Mouse (Mus musculus) ES-E14 (cell line): ENCODE measurements at regions not wholly inside any gene's neighbourhood (a gene's known extent, or its start where the extent isn't known, plus 50 kb on each side); places are given as distances from the start of the nearest gene placed in this dataset.

Experiments used
- DNase-seq: peaks from one replicate; pipeline ENCODE4 v3.0.0-alpha.2; 2013; ENCODE audit warnings: low read depth, low spot score
- H3K27ac ChIP-seq: 2 replicates; pipeline ENCODE4 v1.5.1; 2012; ENCODE audit warnings: low read depth, mild to moderate bottlenecking, low read length, moderate library complexity, mixed read lengths; ENCODE audit not compliant: poor library complexity, insufficient read depth, severe bottlenecking
- H3K36me3 ChIP-seq: 2 replicates; pipeline ENCODE4 v1.6.1; 2012; ENCODE audit warnings: mild to moderate bottlenecking, low read length, moderate library complexity, mixed read lengths; ENCODE audit not compliant: control insufficient read depth, poor library complexity, insufficient read depth, severe bottlenecking
- H3K4me1 ChIP-seq, 2 experiments: fragments of 150-350 bp in 1 of 2; sonication (generic) in 1 of 2; 2 replicates each; pipeline ENCODE4 v1.6.1; 2012; ENCODE audit warnings: low read length in 2 of 2, mild to moderate bottlenecking in 1 of 2, mixed read lengths in 1 of 2; ENCODE audit not compliant: control insufficient read depth in 2 of 2, insufficient read depth in 2 of 2, poor library complexity in 1 of 2
- H3K4me3 ChIP-seq, 2 experiments: fragments of 150-350 bp in 1 of 2; sonication (generic) in 1 of 2; 2 replicates each; pipeline ENCODE4 v1.5.1; 2012; ENCODE audit warnings: low read length in 2 of 2, low read depth in 1 of 2, mild to moderate bottlenecking in 1 of 2, mixed read lengths in 1 of 2; ENCODE audit not compliant: insufficient read depth in 1 of 2, poor library complexity in 1 of 2, severe bottlenecking in 1 of 2
- H3K9ac ChIP-seq: 2 replicates; pipeline ENCODE4 v1.6.1; 2012; ENCODE audit warnings: low read depth, mild to moderate bottlenecking, low read length, mixed read lengths; ENCODE audit not compliant: poor library complexity, insufficient read depth, severe bottlenecking
- H3K9me3 ChIP-seq: fragments of 150-350 bp; sonication (generic); 2 replicates; pipeline ENCODE4 v1.6.1; 2012; ENCODE audit warnings: low read depth, mild to moderate bottlenecking, low read length; ENCODE audit not compliant: control insufficient read depth, insufficient read depth
- CHD2 ChIP-seq: IDR thresholded peaks from 2 replicates; pipeline ENCODE4 v1.6.1; 2014; ENCODE audit warnings: mild to moderate bottlenecking, low read depth, low read length, inconsistent platforms
- HCFC1 ChIP-seq: IDR thresholded peaks from 2 replicates; pipeline ENCODE4 v1.6.1; 2012; ENCODE audit warnings: low read length, inconsistent platforms, borderline replicate concordance; ENCODE audit not compliant: insufficient read depth
- MAFK ChIP-seq: IDR thresholded peaks from 2 replicates; pipeline ENCODE4 v1.6.1; 2014; ENCODE audit warnings: mild to moderate bottlenecking, low read depth, low read length, inconsistent platforms; ENCODE audit not compliant: insufficient read depth
- ZC3H11A ChIP-seq: IDR thresholded peaks from 2 replicates; pipeline ENCODE4 v1.6.1; 2012; ENCODE audit warnings: low read depth, mild to moderate bottlenecking, inconsistent platforms, low read length, borderline replicate concordance
- ZNF384 ChIP-seq: IDR thresholded peaks from 2 replicates; pipeline ENCODE4 v1.6.1; 2012; ENCODE audit warnings: low read depth, low read length, inconsistent platforms
- in situ Hi-C, 2 experiments: fragments of 600-800 bp; cut with MboI; formaldehyde crosslinking; loops; one replicate each; pipeline ENCODE4 v1.15.1; 2025; ENCODE audit warnings: low sequenced_read_pairs in 2 of 2, inconsistent platforms in 1 of 2; ENCODE audit not compliant: unreplicated experiment in 2 of 2

DNA sequence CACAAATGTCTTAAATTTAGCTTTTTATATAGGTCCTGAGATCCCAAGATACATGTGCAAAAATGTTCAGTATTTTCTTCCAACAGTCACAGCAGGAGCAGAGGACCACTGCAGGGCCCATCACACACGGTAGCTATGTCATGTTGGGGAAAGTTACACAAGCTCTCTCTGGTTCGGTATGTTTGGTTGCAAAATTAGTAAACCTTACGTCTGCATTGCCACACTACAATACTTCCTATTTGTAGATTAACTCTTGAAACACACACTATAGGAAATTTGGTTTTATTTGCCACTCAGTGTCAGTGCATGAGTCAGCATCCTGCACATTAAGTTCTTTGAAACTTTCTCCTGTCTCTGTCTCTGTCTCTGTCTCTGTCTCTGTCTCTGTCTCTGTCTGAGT is 82.0 kb downstream of the Cth start:
- H3K4me1 ChIP-seq: no peaks in the 10 kb centered on the region
- no peak for DNase-seq
- H3K27ac ChIP-seq: no peak overlapping the region
- TF ChIP-seq ZC3H11A (no peak), CHD2 (no peak), MAFK (no peak), ZNF384 (no peak), HCFC1 (no peak)
- no peak overlapping the region for H3K4me3 ChIP-seq
- in situ Hi-C loops: no loop called here
- H3K9ac ChIP-seq: no peak overlapping the region
- no peaks in the 10 kb centered on the region for H3K36me3 ChIP-seq
- H3K9me3 ChIP-seq: no peaks in the 10 kb centered on the region

- in situ Hi-C loops: no loop called here
- H3K4me3 ChIP-seq: no peak overlapping the region
- DNase-seq: no peak
- H3K27ac ChIP-seq: no peak overlapping the region
- no peaks in the 10 kb centered on the region for H3K4me1 ChIP-seq
- no peaks in the 10 kb centered on the region for H3K36me3 ChIP-seq
- TF ChIP-seq HCFC1 (no peak), ZNF384 (no peak), CHD2 (no peak), MAFK (no peak), ZC3H11A (no peak)
- no peaks in the 10 kb centered on the region for H3K9me3 ChIP-seq
- H3K9ac ChIP-seq: no peak overlapping the region
Measured at GRCm38 (mm10) chr3:157841164-157841719, 83.6 kb downstream of the Cth start.

- no peak for TF ChIP-seq ZC3H11A
- no peak for TF ChIP-seq HCFC1
- Histone ChIP-seq H3K4me1 (no peaks in the 10 kb centered on the region), H3K36me3 (no peaks in the 10 kb centered on the region), H3K27ac (no peak overlapping the region), H3K9me3 (no peaks in the 10 kb centered on the region), H3K4me3 (no peak overlapping the region), H3K9ac (no peak overlapping the region)
- in situ Hi-C loops: no loop called here
- no peak for DNase-seq
Measured at GRCm38 (mm10) chr3:157804307-157804706, 120.6 kb downstream of the Cth start.

DNA sequence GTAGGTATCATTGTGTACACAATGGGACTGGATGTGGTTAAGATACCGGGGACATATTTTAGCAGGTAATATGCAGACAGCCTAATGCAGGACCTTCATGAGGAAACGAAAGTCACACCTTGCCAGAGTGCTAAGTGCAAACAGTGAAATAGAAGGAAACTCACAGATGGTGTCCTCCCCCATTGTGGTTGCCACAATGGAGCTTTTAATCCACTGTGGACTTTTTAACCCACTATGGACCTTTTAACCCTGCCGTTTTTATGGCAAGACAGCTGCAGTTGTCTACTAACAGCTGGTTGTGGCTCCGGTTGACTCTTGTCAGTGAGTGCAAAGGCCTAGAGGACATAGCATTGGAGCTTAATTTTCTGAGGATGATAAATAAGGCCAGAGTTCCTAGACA is 121.5 kb downstream of the Cth start:
- DNase-seq: no peak
- Histone ChIP-seq H3K27ac (no peak overlapping the region), H3K9me3 (no peaks in the 10 kb centered on the region), H3K36me3 (no peaks in the 10 kb centered on the region), H3K4me1 (no peaks in the 10 kb centered on the region), H3K9ac (no peak overlapping the region), H3K4me3 (no peak overlapping the region)
- in situ Hi-C loops: no loop called here
- TF ChIP-seq MAFK: no peak
- no peak for TF ChIP-seq CHD2
- no peak for TF ChIP-seq ZNF384
- no peak for TF ChIP-seq ZC3H11A
- no peak for TF ChIP-seq HCFC1

- H3K4me3 ChIP-seq: no peak overlapping the region
- H3K4me1 ChIP-seq: no peaks in the 10 kb centered on the region
- TF ChIP-seq ZC3H11A (no peak), CHD2 (no peak), HCFC1 (no peak), MAFK (no peak), ZNF384 (no peak)
- no peaks in the 10 kb centered on the region for H3K36me3 ChIP-seq
- in situ Hi-C loops: no loop called here
- no peak overlapping the region for H3K27ac ChIP-seq
- DNase-seq: no peak
- H3K9me3 ChIP-seq: no peaks in the 10 kb centered on the region
- H3K9ac ChIP-seq: no peak overlapping the region
Measured at GRCm38 (mm10) chr3:157787559-157788256, 137.2 kb downstream of the Cth start.
